Mouse (Mus musculus) B cell, adult (primary cell): ENCODE results near the gene Hsf2. TPM values are rescaled to one million over a fixed set of nuclear protein-coding genes. Genes with fewer than 3 reads are reported as not detected.

Experiments used
- total RNA-seq: library from RNA; stranded (reverse); gene quantifications from 4 replicates; pipeline ENCODE4 v1.2.4, GENCODE M21; 2023; ENCODE audit not compliant: inconsistent age

The Hsf2 gene
- 10.2 to 12.2 TPM (median 12.0 TPM) in 4 replicates for total RNA-seq

GRCm38 (mm10) chr10:57485908-57486541, at the start of gene Hsf2:
TSS of gene Hsf2 (plus strand) at chr10:57486385.

GRCm38 (mm10) chr10:57532218-57533101, 46.3 kb downstream of the Hsf2 start, which contains the start of gene Serinc1:
TSS of gene Serinc1 (minus strand) at chr10:57532530.

Other genes starting within 250 kb of the Hsf2 start
- 152 to 166 TPM (median 159 TPM) in 4 replicates for gene Serinc1, start 46.1 kb downstream of the Hsf2 start, total RNA-seq
- 51.7 to 65.3 TPM (median 55.4 TPM) in 4 replicates for gene Pkib, start 145.6 kb downstream of the Hsf2 start, total RNA-seq